27 mouse cellular contexts compared by ENCODE assay signal in the genomic region with DNA sequence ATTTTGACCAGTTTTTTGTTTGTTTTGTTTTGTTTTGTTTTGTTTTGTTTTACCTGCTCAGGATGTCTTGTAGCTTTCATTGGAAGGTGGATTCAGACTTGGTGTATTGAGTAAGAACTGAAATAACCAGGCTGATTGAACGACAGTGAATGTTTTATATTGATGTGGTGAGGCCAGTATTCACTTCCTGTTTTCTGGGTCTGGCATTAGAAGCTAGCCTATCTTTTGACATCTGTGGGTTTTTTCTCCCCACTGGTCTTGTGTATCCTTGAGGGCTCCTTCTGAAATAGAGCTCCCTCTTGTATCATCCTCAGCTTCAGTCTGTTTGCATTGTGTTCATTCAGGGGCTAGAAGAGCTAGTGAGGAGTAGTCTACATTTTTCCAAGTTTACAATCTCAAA.
"Had no signal": no experiment of that assay in that cellular context is flagged by ENCODE, and none has a peak within 500 bp of the region (broad histone marks: within the 10 kb centered on the region; RNA-seq: fewer than 3 reads in every experiment).

No protein-coding gene starts in this region.

- H3K4me3 ChIP-seq: heart, embryonic 10.5 days; heart, embryonic 12.5 days; hindbrain, embryonic 10.5 days; hindbrain, embryonic 12.5 days; intestine, embryonic 15.5 days; kidney, embryonic 15.5 days; limb, embryonic 13.5 days; limb, embryonic 15.5 days; liver, embryonic 12.5 days had no signal

- H3K36me3 ChIP-seq: heart, embryonic 10.5 days; heart, embryonic 12.5 days; hindbrain, embryonic 10.5 days; hindbrain, embryonic 12.5 days; intestine, embryonic 15.5 days; kidney, embryonic 15.5 days; limb, embryonic 13.5 days; limb, embryonic 15.5 days; liver, embryonic 12.5 days had no signal

- DNase-seq: gastrocnemius, postnatal 14 days; gastrocnemius, postnatal 36 days; heart, adult 18-20 months; heart, postnatal 10 days; heart, postnatal 4 days; kidney, adult 18-20 months; kidney, adult 8-10 months; kidney, postnatal 14 days; kidney, postnatal 36 days; layer of hippocampus, adult 9-11 months; layer of hippocampus, postnatal 36 days; left cerebral cortex, postnatal 4 days had no signal

- H3K27me3 ChIP-seq: heart, embryonic 12.5 days; hindbrain, embryonic 12.5 days; intestine, embryonic 15.5 days; kidney, embryonic 15.5 days; limb, embryonic 13.5 days; limb, embryonic 15.5 days; liver, embryonic 12.5 days had no signal

- H3K9me3 ChIP-seq: heart, embryonic 10.5 days; heart, embryonic 12.5 days; hindbrain, embryonic 10.5 days; hindbrain, embryonic 12.5 days; intestine, embryonic 15.5 days; kidney, embryonic 15.5 days; limb, embryonic 13.5 days; limb, embryonic 15.5 days; liver, embryonic 12.5 days had no signal

- ATAC-seq: hindbrain, embryonic 16.5 days; inflammation-experienced regulatory T-cells, adult 6 months; intestine, embryonic 15.5 days; intestine, postnatal 0 days; liver, embryonic 12.5 days had no signal

- H3K4me2 ChIP-seq: heart, embryonic 12.5 days; hindbrain, embryonic 12.5 days; hindbrain, embryonic 14.5 days; intestine, embryonic 15.5 days; kidney, embryonic 15.5 days; limb, embryonic 13.5 days; limb, embryonic 15.5 days; liver, embryonic 12.5 days had no signal

- H3K4me1 ChIP-seq: heart, embryonic 10.5 days; heart, embryonic 12.5 days; hindbrain, embryonic 10.5 days; hindbrain, embryonic 12.5 days; intestine, embryonic 15.5 days; kidney, embryonic 15.5 days; limb, embryonic 13.5 days; limb, embryonic 15.5 days; liver, embryonic 12.5 days had no signal

- H3K9ac ChIP-seq: heart, embryonic 12.5 days; hindbrain, embryonic 12.5 days; hindbrain, embryonic 14.5 days; intestine, embryonic 15.5 days; kidney, embryonic 15.5 days; limb, embryonic 13.5 days; limb, embryonic 15.5 days; liver, embryonic 12.5 days; liver, embryonic 14.5 days had no signal

- H3K27ac ChIP-seq: heart, embryonic 10.5 days; hindbrain, embryonic 10.5 days; hindbrain, embryonic 12.5 days; hindbrain, embryonic 14.5 days; intestine, embryonic 15.5 days; kidney, embryonic 15.5 days; kidney, postnatal 0 days; limb, embryonic 13.5 days; limb, embryonic 15.5 days; liver, embryonic 12.5 days; liver, embryonic 14.5 days had no signal
